Mouse (Mus musculus): ENCODE data around the gene Sppl2b. TPM values are rescaled to one million over a fixed set of nuclear protein-coding genes. Genes with fewer than 3 reads are reported as not detected.

The Sppl2b gene
- polyA plus RNA-seq, 1 experiment = 94.2 TPM

DNA sequence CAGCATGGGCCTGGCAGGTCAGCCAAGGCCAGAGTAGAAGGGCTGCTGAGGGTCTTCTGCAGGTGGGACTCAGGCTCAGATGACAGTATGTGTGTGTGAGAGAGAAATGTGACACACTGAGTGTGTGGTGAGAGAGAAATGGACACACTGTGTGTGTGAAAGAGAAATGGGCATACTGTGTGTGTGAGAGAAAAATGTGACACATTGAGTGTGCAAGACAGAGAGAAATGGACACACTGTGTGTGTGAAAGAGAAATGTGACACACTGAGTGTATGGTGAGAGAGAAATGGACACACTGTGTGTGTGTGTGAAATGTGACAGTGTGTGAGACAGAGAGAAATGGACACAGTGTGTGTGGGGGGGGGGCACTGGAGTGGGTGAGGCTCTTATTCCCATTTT is 56.8 kb downstream of the Sppl2b start:
- TF ChIP-seq CTCF (IDR thresholded peaks at IDR 0.05; ENCODE audit: extremely low read depth, insufficient read depth, low read length) = no peak
- TF ChIP-seq POLR2A (IDR thresholded peaks at IDR 0.05; ENCODE audit: extremely low read depth, insufficient read depth, low read length) = no peak
- Histone ChIP-seq H3K4me1 (ENCODE audit: control insufficient read depth, insufficient read depth, low read length) (no peaks in the 10 kb centered on the region), H3K4me3 (ENCODE audit: insufficient read depth, low read length) (no peak overlapping the region), H3K27ac (ENCODE audit: insufficient read depth, low read length) (no peak overlapping the region)

GRCm38 (mm10) chr10:80913364-80914011 is 58.4 kb downstream of the Sppl2b start:
- no peak overlapping the region for H3K4me3 ChIP-seq (ENCODE audit: insufficient read depth, low read length)
- no peak overlapping the region for H3K27ac ChIP-seq (ENCODE audit: insufficient read depth, low read length)
- H3K4me1 ChIP-seq (ENCODE audit: control insufficient read depth, insufficient read depth, low read length) = no peaks in the 10 kb centered on the region
- TF ChIP-seq CTCF (IDR thresholded peaks at IDR 0.05; ENCODE audit: extremely low read depth, insufficient read depth, low read length) (no peak), POLR2A (IDR thresholded peaks at IDR 0.05; ENCODE audit: extremely low read depth, insufficient read depth, low read length) (no peak)

DNA sequence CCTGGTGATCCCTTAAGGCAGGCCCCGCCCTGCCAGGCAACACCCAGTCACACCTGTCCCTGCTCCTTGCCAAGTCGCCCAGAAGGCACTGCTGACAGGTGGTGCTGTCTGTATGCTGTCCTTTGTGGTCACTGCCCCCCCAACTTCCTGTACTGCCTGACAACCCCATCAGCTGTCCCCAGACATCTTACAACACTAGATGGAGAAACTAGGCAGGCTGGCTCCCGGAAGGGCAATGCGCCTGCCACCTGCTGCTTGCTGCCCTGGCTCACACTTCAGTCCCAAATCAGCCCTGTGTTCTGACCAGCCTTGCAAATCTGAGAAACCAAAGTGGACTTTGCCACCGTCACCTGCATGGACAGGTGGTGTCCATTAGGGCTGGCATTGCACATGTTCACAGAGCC is 59.2 kb downstream of the Sppl2b start:
- no peak overlapping the region for H3K27ac ChIP-seq (ENCODE audit: insufficient read depth, low read length)
- no peaks in the 10 kb centered on the region for H3K4me1 ChIP-seq (ENCODE audit: control insufficient read depth, insufficient read depth, low read length)
- TF ChIP-seq CTCF (IDR thresholded peaks at IDR 0.05; ENCODE audit: extremely low read depth, insufficient read depth, low read length) = no peak
- no peak for TF ChIP-seq POLR2A (IDR thresholded peaks at IDR 0.05; ENCODE audit: extremely low read depth, insufficient read depth, low read length)
- H3K4me3 ChIP-seq (ENCODE audit: insufficient read depth, low read length) = no peak overlapping the region

DNA sequence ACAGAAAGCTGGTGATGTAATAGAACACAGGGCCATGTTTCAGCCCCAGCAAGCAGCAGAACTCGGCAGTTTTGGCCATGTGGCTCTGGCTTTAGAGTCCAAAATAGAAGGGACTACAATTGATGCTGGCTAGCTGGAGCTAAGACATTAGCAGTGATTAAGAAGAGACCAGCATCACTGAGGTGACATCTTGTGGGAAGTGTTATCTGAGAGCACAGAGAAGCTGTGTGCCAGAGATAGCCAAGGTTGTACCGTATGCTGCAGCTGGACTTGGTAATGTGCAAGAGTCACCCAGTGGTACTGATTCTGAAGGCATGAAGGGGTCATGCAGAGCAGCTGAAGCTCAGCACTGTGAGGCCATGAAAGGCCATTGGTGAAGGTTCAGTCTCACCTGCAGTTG is 60.2 kb downstream of the Sppl2b start:
- Histone ChIP-seq H3K27ac (ENCODE audit: insufficient read depth, low read length) (no peak overlapping the region), H3K4me1 (ENCODE audit: control insufficient read depth, insufficient read depth, low read length) (no peaks in the 10 kb centered on the region), H3K4me3 (ENCODE audit: insufficient read depth, low read length) (no peak overlapping the region)
- TF ChIP-seq POLR2A (IDR thresholded peaks at IDR 0.05; ENCODE audit: extremely low read depth, insufficient read depth, low read length) (no peak), CTCF (IDR thresholded peaks at IDR 0.05; ENCODE audit: extremely low read depth, insufficient read depth, low read length) (no peak)

DNA sequence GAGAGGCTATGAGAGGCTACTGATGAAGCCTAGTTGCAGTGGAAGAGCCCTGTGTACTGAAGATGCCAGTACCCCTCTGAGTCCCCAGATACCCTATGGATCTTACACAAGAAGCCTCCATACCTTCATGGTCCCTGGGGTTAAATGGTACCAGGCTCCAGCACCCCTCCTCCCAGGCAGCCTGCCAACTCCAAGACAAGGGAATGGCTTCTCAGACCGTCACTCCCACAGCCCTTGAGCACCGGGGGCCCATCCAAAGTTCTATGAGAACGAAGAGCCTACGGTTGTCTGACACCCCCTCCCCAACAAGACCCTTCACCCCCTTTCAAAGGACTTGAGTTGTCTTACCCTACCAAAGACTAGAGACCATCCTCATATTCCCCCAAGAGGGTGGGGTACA is 60.7 kb downstream of the Sppl2b start:
- no peak overlapping the region for H3K27ac ChIP-seq (ENCODE audit: insufficient read depth, low read length)
- no peaks in the 10 kb centered on the region for H3K4me1 ChIP-seq (ENCODE audit: control insufficient read depth, insufficient read depth, low read length)
- TF ChIP-seq POLR2A (IDR thresholded peaks at IDR 0.05; ENCODE audit: extremely low read depth, insufficient read depth, low read length) (no peak), CTCF (IDR thresholded peaks at IDR 0.05; ENCODE audit: extremely low read depth, insufficient read depth, low read length) (no peak)
- H3K4me3 ChIP-seq (ENCODE audit: insufficient read depth, low read length) = no peak overlapping the region

DNA sequence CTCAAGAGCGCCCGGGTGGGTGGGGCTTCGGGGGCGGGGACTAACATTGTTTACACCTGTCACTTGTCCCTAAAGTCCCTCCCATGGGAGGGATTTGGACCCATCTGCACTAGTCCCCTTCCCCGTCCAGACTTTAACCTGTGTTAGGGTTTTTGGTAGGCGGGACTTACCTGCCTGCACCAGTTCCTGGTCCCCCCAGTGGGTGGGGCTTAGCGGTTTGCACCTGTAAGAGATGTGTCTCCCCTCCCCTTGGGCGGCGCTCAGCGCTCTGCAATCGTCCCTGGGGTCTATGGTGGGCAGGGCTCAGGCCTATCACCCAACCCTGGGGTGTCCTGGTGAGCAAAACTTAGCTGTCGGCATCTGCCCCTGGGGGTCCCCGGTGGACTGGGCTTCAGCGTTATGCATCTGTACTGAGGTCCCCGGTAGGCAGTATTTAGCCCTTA is 62.3 kb downstream of the Sppl2b start:
- Histone ChIP-seq H3K27ac (ENCODE audit: insufficient read depth, low read length) (no peak overlapping the region), H3K4me3 (ENCODE audit: insufficient read depth, low read length) (peak overlapping the region; percentile 77), H3K4me1 (ENCODE audit: control insufficient read depth, insufficient read depth, low read length) (no peaks in the 10 kb centered on the region)
- no peak for TF ChIP-seq POLR2A (IDR thresholded peaks at IDR 0.05; ENCODE audit: extremely low read depth, insufficient read depth, low read length)

GRCm38 (mm10) chr10:80917779-80918434 is 62.8 kb downstream of the Sppl2b start, which contains the start of gene Lmnb2:
Gene Lmnb2, minus strand, starts transcription at chr10:80918245.
- peak within 1 kb of the TSS; percentile 77 for H3K4me3 ChIP-seq (ENCODE audit: insufficient read depth, low read length)
- H3K4me1 ChIP-seq (ENCODE audit: control insufficient read depth, insufficient read depth, low read length) = no peaks in the 10 kb centered on the region
- TF ChIP-seq POLR2A (IDR thresholded peaks at IDR 0.05; ENCODE audit: extremely low read depth, insufficient read depth, low read length) (0 out of 2 replicates have a peak, but pooled peaks have one; percentile 17), CTCF (IDR thresholded peaks at IDR 0.05; ENCODE audit: extremely low read depth, insufficient read depth, low read length) (no peak)
- no peak within 1 kb of the TSS for H3K27ac ChIP-seq (ENCODE audit: insufficient read depth, low read length)

Other genes starting within 250 kb of the Sppl2b start
- 2.5 and 2.8 TPM in 2 replicates for gene Gm49322, start 249.3 kb upstream of the Sppl2b start, polyA plus RNA-seq (2012; rRNA removed)
- 294 and 314 TPM in 2 replicates for gene Csnk1g2, start 232.4 kb upstream of the Sppl2b start, polyA plus RNA-seq (2012; rRNA removed)
- gene Btbd2, start 198.2 kb upstream of the Sppl2b start, polyA plus RNA-seq (2012; rRNA removed) = 98.8 and 102 TPM in 2 replicates
- gene Mknk2, start 177.2 kb upstream of the Sppl2b start, polyA plus RNA-seq (2012; rRNA removed) = 47.1 and 54.0 TPM in 2 replicates
- gene Mob3a, start 153.3 kb upstream of the Sppl2b start, polyA plus RNA-seq (2012; rRNA removed) = 7.9 and 9.4 TPM in 2 replicates
- 111 and 118 TPM in 2 replicates for gene Izumo4, start 153.1 kb upstream of the Sppl2b start, polyA plus RNA-seq (2012; rRNA removed)
- 157 and 159 TPM in 2 replicates for gene Ap3d1, start 113.0 kb upstream of the Sppl2b start, polyA plus RNA-seq (2012; rRNA removed)
- gene Dot1l, start 100.1 kb upstream of the Sppl2b start, polyA plus RNA-seq (2012; rRNA removed) = 45.9 and 47.8 TPM in 2 replicates
- 38.9 and 46.1 TPM in 2 replicates for gene Sf3a2, start 57.1 kb upstream of the Sppl2b start, polyA plus RNA-seq (2012; rRNA removed)
- 59.5 and 62.6 TPM in 2 replicates for gene Plekhj1, start 56.6 kb upstream of the Sppl2b start, polyA plus RNA-seq (2012; rRNA removed)
- gene Amh, start 50.0 kb upstream of the Sppl2b start, polyA plus RNA-seq (2012; rRNA removed) = 1.6 and 2.3 TPM in 2 replicates
- gene Jsrp1, start 41.8 kb upstream of the Sppl2b start, polyA plus RNA-seq (2012; rRNA removed) = 4.7 and 5.0 TPM in 2 replicates
- gene Oaz1, start 28.6 kb upstream of the Sppl2b start, polyA plus RNA-seq (2012; rRNA removed) = 643 and 729 TPM in 2 replicates
- gene Lingo3, start 11.2 kb upstream of the Sppl2b start, polyA plus RNA-seq (2012; rRNA removed) = 24.8 and 29.4 TPM in 2 replicates
- 223 and 238 TPM in 2 replicates for gene Lsm7, start 66 bp upstream of the Sppl2b start, polyA plus RNA-seq (2012; rRNA removed)
- 0.21 and 0.40 TPM in 2 replicates for gene Tmprss9, start 16.6 kb downstream of the Sppl2b start, polyA plus RNA-seq (2012; rRNA removed)
- gene Timm13, start 45.7 kb downstream of the Sppl2b start, polyA plus RNA-seq (2012; rRNA removed) = 207 and 219 TPM in 2 replicates
- gene Lmnb2, start 63.0 kb downstream of the Sppl2b start, polyA plus RNA-seq (2012; rRNA removed) = 23.6 and 24.5 TPM in 2 replicates
- gene Gadd45b, start 74.8 kb downstream of the Sppl2b start, polyA plus RNA-seq (2012; rRNA removed) = 23.9 and 25.6 TPM in 2 replicates
- gene Gng7, start 159.7 kb downstream of the Sppl2b start, polyA plus RNA-seq (2012; rRNA removed) = 77.9 and 152 TPM in 2 replicates
- gene Diras1, start 170.4 kb downstream of the Sppl2b start, polyA plus RNA-seq (2012; rRNA removed) = 83.8 and 85.3 TPM in 2 replicates
- 72.8 and 73.0 TPM in 2 replicates for gene Slc39a3, start 182.2 kb downstream of the Sppl2b start, polyA plus RNA-seq (2012; rRNA removed)
- 222 and 228 TPM in 2 replicates for gene Sgta, start 204.9 kb downstream of the Sppl2b start, polyA plus RNA-seq (2012; rRNA removed)
- 66.2 and 68.5 TPM in 2 replicates for gene Thop1, start 214.8 kb downstream of the Sppl2b start, polyA plus RNA-seq (2012; rRNA removed)
- gene Creb3l3, start 243.6 kb downstream of the Sppl2b start, polyA plus RNA-seq (2012; rRNA removed) = 0.42 TPM in 2 replicates